Mouse (Mus musculus) embryo, embryonic 11 days (tissue): ENCODE results near the gene Pcbp3.
A peak's percentile ranks its signal among the peaks of the same experiment; 100 is the strongest.

Source experiments
- DNase-seq: peaks from one replicate; pipeline ENCODE4 v3.0.0-alpha.2; 2015

Pcbp3 gene

GRCm38 (mm10) chr10:76844365-76844764, 117.3 kb downstream of the Pcbp3 start:
- no peak for DNase-seq

GRCm38 (mm10) chr10:76842087-76842486, 119.6 kb downstream of the Pcbp3 start:
- DNase-seq = no peak

GRCm38 (mm10) chr10:76841220-76841619, 120.5 kb downstream of the Pcbp3 start:
- no peak for DNase-seq

GRCm38 (mm10) chr10:76840566-76840965, 121.1 kb downstream of the Pcbp3 start:
- DNase-seq = no peak

- DNase-seq = peak; percentile 86
Measured at GRCm38 (mm10) chr10:76835497-76836357, 126.0 kb downstream of the Pcbp3 start.

GRCm38 (mm10) chr10:76832841-76833240, 128.8 kb downstream of the Pcbp3 start:
- DNase-seq = no peak

- no peak for DNase-seq
Measured at GRCm38 (mm10) chr10:76831915-76832314, 129.8 kb downstream of the Pcbp3 start.

GRCm38 (mm10) chr10:76831151-76831550, 130.5 kb downstream of the Pcbp3 start:
- peak; percentile 39 for DNase-seq

- DNase-seq = no peak
Measured at GRCm38 (mm10) chr10:76828936-76829335, 132.8 kb downstream of the Pcbp3 start.

GRCm38 (mm10) chr10:76822698-76823097, 139.0 kb downstream of the Pcbp3 start:
- DNase-seq = no peak

GRCm38 (mm10) chr10:76819321-76819720, 142.4 kb downstream of the Pcbp3 start:
- DNase-seq = no peak

GRCm38 (mm10) chr10:76818337-76818736, 143.3 kb downstream of the Pcbp3 start:
- DNase-seq = no peak

GRCm38 (mm10) chr10:76816930-76817329, 144.8 kb downstream of the Pcbp3 start:
- DNase-seq = no peak

GRCm38 (mm10) chr10:76816436-76816835, 145.3 kb downstream of the Pcbp3 start:
- DNase-seq = peak; percentile 17

- DNase-seq = no peak
Measured at GRCm38 (mm10) chr10:76815481-76815880, 146.2 kb downstream of the Pcbp3 start.

- DNase-seq = no peak
Measured at GRCm38 (mm10) chr10:76814811-76815210, 146.9 kb downstream of the Pcbp3 start.

- DNase-seq = peak; percentile 45
Measured at GRCm38 (mm10) chr10:76809916-76810660, 151.6 kb downstream of the Pcbp3 start.

GRCm38 (mm10) chr10:76809439-76809838, 152.2 kb downstream of the Pcbp3 start:
- no peak for DNase-seq

- DNase-seq = no peak
Measured at GRCm38 (mm10) chr10:76808446-76809400, 153.0 kb downstream of the Pcbp3 start.

- DNase-seq = no peak
Measured at GRCm38 (mm10) chr10:76802500-76802885, 159.2 kb downstream of the Pcbp3 start.

- DNase-seq = no peak
Measured at GRCm38 (mm10) chr10:76801841-76802499, 159.7 kb downstream of the Pcbp3 start.

- DNase-seq = no peak
Measured at GRCm38 (mm10) chr10:76801237-76801641, 160.4 kb downstream of the Pcbp3 start.
